Mouse (Mus musculus): ENCODE measurements around the gene Marc2. TPM values are rescaled to one million over a fixed set of nuclear protein-coding genes. Genes with fewer than 3 reads are reported as not detected.

Gene Marc2
- polyA plus RNA-seq, 1 experiment, result 73.3 TPM

DNA sequence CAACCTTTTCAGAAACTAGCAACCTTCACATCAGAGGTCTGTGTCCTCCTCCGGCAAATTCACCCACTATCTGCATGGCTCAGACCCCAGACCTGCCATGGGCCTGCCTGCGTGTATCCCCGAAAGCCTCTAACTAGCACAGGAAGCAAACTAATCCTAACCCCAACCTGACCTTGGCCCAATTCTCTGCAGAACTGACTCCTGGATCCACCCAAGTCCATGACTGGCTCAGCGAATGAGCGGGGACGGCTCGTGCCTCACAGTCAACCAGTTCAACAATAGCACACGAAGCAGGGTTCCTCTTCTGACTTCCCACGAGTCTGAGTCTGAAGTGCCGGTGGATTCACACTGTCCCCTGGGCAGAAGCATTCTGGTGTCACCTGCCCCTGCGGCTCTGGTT lies 27.7 kb upstream of the Marc2 start:
- DNase-seq, result no peak
- Histone ChIP-seq H3K4me1 (ENCODE audit: control insufficient read depth, insufficient read depth, low read length) (peaks cover 18% of the 10 kb centered on the region), H3K4me3 (replicated peaks; ENCODE audit: extremely low read depth, low read depth, low read length) (no peak overlapping the region)
- WGBS, result 85% methylated on average over 11 of the region's 11 CpGs
- no peak for TF ChIP-seq POLR2A (IDR thresholded peaks at IDR 0.05; ENCODE audit: borderline replicate concordance, extremely low read depth, low read depth, low read length)
- no peak for TF ChIP-seq CTCF (IDR thresholded peaks at IDR 0.05; ENCODE audit: insufficient read depth, low read length)

DNA sequence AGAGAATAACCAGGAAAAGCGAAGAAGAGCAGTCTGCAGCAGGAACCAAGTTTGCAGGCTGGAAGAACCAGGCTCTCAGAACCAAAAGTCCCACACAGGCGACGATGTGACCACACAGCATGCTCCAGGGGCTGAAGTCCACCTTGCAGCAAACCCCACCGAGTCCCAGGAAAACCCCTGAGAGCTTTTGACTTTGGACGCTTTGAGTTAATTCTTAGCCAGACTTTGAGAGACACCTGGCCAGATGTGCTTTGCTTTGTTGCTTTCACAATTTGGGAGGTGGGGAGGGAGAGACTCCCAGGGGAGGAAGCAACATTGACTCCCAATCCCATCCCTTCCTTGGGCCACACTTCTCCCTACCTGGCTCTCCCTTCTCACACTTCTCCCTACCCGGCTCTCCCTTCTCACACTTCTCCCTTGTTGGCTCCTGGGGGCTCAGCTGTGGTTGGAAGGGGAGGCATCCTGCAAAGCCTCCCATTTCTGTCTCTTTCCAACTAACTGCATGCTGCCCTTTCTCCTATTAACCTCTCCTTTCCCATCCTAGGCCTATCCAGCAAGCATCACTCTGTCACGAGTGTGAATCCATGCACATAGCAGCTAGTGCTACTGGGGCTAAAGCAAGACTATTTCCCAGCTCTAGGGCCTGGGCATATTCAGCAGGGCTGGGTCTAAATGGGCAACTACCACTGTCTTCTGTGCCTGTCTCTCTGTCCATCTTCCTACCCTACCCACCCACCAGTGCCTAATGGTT lies 26.0 kb upstream of the Marc2 start:
- DNase-seq, result no peak
- no peak for TF ChIP-seq POLR2A (IDR thresholded peaks at IDR 0.05; ENCODE audit: borderline replicate concordance, extremely low read depth, low read depth, low read length)
- no peak for TF ChIP-seq CTCF (IDR thresholded peaks at IDR 0.05; ENCODE audit: insufficient read depth, low read length)
- no peak overlapping the region for H3K4me3 ChIP-seq (replicated peaks; ENCODE audit: extremely low read depth, low read depth, low read length)
- 71% methylated on average over 7 of the region's 7 CpGs for WGBS
- peaks cover 18% of the 10 kb centered on the region for H3K4me1 ChIP-seq (ENCODE audit: control insufficient read depth, insufficient read depth, low read length)

DNA sequence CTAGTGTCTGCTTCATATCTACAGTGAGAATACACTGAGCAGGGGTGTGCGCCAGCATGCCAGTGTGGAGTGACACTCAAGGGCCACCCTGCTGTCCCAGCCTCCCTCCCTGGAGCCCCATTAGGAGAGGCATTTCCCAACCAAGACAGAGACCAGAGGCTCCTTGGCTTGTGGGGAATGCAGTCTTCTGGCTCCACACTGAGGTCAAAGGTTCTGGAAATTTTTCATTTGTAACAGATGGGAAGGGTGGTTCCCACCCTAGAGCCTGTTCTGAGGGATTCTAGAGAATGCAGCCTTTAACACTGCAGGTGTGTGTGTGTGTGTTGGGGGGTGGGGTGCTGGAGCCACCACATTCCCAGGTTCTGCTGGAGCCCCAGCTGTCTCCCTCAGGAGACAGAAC lies 25.3 kb upstream of the Marc2 start:
- DNase-seq, result no peak
- no peak for TF ChIP-seq CTCF (IDR thresholded peaks at IDR 0.05; ENCODE audit: insufficient read depth, low read length)
- no peak overlapping the region for H3K4me3 ChIP-seq (replicated peaks; ENCODE audit: extremely low read depth, low read depth, low read length)
- H3K4me1 ChIP-seq (ENCODE audit: control insufficient read depth, insufficient read depth, low read length), result peaks cover 18% of the 10 kb centered on the region
- 69% methylated on average over 1 of the region's 1 CpGs for WGBS

DNA sequence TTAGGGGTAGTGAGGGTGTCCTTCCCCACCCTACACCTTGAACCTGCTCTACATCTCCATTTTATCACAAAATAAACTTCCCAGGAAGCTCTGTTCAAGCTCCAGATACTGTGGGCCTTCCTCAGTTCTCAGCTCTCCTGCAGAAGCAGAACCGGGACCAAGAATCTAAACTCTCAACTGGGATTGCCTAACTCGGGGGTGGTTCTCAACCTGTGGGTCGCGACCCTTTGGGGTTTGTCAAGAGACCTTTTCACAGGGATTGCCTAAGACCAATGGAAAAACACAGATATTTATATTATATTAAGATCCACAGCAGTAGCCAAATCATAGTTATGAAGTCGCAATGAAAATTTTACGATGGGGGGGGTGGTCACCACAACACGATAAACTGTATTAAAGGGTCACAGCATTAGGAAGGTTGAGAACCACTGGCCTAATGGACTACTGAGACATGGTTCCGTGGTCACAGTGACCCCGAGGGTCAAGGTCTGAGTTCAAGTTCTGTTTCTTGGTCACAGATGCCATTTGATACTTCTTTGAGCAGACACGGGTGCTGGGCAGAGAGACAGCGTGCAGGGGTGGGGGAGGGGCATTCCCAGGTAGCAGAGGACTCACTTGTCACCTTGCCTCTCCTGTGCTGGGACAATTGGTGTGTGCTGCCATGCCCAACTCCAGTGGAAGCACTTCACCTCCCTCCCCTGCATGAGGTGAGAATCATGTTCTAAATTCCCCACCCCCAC lies 24.6 kb upstream of the Marc2 start:
- peak; percentile 13 for DNase-seq
- no peak overlapping the region for H3K4me3 ChIP-seq (replicated peaks; ENCODE audit: extremely low read depth, low read depth, low read length)
- TF ChIP-seq CTCF (IDR thresholded peaks at IDR 0.05; ENCODE audit: insufficient read depth, low read length), result no peak
- TF ChIP-seq POLR2A (IDR thresholded peaks at IDR 0.05; ENCODE audit: borderline replicate concordance, extremely low read depth, low read depth, low read length), result no peak
- WGBS, result 64% methylated on average over 11 of the region's 11 CpGs
- peaks cover 18% of the 10 kb centered on the region for H3K4me1 ChIP-seq (ENCODE audit: control insufficient read depth, insufficient read depth, low read length)

DNA sequence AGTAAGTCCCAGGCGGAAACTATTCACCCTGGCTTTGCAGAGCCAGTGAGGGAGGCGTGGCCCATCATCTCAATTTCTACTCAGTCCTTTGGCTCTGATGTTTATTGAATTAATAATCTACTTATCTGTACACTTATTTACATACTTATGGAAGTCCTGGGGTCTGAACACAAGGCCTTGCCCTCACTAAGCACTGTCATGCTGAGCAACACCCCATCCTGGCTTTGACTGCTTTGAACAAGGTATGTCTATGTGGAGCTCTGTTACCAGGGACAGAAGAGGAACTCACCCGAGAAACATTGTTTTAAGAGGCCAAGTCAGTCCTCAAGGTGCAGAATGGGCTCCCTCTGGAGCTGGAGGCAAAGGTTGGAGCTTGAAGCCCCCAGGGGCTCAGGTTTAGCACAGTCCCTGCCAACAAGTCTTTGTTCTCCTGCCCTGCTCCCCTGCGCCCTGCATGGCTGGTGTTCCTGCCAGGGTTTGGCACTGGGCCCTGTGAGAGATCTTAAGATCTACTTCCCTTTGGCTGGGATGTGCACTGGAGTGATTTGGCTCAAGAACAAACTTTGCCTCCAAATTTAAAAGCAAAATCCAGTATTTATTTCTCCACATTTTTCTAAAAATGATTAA lies 23.8 kb upstream of the Marc2 start:
- H3K4me1 ChIP-seq (ENCODE audit: control insufficient read depth, insufficient read depth, low read length), result peaks cover 19% of the 10 kb centered on the region
- TF ChIP-seq POLR2A (IDR thresholded peaks at IDR 0.05; ENCODE audit: borderline replicate concordance, extremely low read depth, low read depth, low read length) (no peak), CTCF (IDR thresholded peaks at IDR 0.05; ENCODE audit: insufficient read depth, low read length) (no peak)
- H3K4me3 ChIP-seq (replicated peaks; ENCODE audit: extremely low read depth, low read depth, low read length), result no peak overlapping the region
- 20% methylated on average over 4 of the region's 4 CpGs for WGBS
- DNase-seq, result peak; percentile 71

DNA sequence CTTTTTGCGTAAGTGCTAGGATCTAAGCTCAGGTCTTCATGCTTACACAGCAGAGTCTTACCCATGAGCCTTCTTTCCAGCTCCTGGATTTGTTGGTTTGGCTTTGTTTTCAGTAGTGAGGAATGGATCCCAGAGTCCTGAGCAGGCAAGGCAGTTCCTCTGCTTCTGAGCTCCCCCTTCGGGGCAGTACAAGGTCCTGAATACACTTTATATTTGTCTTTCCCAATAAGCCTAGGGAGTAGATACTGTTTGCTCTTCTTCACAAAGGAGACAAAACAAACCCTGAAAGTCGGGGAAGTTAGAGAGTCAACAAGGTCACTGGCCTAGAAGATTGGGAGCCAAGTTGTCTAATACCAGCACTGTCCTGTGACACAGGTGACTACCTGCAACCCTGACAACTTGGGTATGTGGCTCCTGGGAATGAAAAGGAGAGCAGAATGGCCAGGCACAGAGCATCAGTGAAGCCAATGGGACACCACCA lies 21.4 kb upstream of the Marc2 start:
- H3K4me3 ChIP-seq (replicated peaks; ENCODE audit: extremely low read depth, low read depth, low read length), result no peak overlapping the region
- peaks cover 23% of the 10 kb centered on the region for H3K4me1 ChIP-seq (ENCODE audit: control insufficient read depth, insufficient read depth, low read length)
- TF ChIP-seq POLR2A (IDR thresholded peaks at IDR 0.05; ENCODE audit: borderline replicate concordance, extremely low read depth, low read depth, low read length) (no peak), CTCF (IDR thresholded peaks at IDR 0.05; ENCODE audit: insufficient read depth, low read length) (no peak)
- no peak for DNase-seq
- WGBS, result 66% methylated on average over 3 of the region's 3 CpGs

DNA sequence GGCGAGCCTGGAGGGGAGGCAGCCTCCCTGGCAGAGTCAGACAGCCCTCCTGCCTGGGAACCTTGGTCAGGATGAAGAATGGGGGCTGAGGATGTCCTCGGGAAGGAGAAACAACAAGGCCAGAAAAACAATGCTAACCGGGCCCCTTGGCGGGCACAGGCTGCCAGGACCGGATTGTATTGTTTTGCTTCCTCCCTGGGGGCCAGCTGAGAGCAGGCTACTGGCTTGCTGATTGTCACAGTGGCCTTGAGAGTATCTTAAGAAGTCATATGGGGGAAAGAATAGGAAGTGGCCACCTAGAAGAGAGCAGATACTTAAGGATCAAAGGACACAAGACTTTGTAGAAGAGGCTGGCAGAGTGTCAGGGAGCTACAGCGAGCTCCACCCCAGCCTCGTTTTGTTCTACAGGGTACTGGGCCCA lies 18.1 kb upstream of the Marc2 start:
- TF ChIP-seq CTCF (IDR thresholded peaks at IDR 0.05; ENCODE audit: insufficient read depth, low read length), result no peak
- peak; percentile 20 for DNase-seq
- Histone ChIP-seq H3K4me3 (replicated peaks; ENCODE audit: extremely low read depth, low read depth, low read length) (no peak overlapping the region), H3K4me1 (ENCODE audit: control insufficient read depth, insufficient read depth, low read length) (peaks cover 5% of the 10 kb centered on the region)
- 35% methylated on average over 7 of the region's 7 CpGs for WGBS

DNA sequence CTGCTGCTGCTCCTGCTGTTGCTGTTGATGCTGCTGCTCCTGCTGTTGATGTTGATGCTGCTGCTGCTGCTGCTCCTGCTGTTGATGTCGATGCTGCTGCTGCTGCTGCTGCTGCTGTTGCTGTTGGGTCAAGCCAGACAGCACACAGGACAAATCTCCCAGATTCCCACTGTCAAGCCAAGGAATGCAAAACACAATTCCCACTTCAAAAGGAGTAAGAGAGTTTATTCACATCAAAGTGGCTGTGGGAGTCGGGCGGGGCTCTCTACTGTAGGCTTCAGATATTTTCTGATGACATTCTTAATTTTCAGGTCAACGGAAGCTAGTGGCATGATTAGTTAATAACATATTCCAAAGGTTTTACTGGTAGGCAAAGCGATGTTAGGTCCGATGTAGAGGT lies 16.4 kb upstream of the Marc2 start:
- Histone ChIP-seq H3K4me3 (replicated peaks; ENCODE audit: extremely low read depth, low read depth, low read length) (no peak overlapping the region), H3K4me1 (ENCODE audit: control insufficient read depth, insufficient read depth, low read length) (peaks cover 5% of the 10 kb centered on the region)
- no peak for DNase-seq
- TF ChIP-seq CTCF (IDR thresholded peaks at IDR 0.05; ENCODE audit: insufficient read depth, low read length) (no peak), POLR2A (IDR thresholded peaks at IDR 0.05; ENCODE audit: borderline replicate concordance, extremely low read depth, low read depth, low read length) (no peak)
- WGBS, result 77% methylated on average over 6 of the region's 6 CpGs

DNA sequence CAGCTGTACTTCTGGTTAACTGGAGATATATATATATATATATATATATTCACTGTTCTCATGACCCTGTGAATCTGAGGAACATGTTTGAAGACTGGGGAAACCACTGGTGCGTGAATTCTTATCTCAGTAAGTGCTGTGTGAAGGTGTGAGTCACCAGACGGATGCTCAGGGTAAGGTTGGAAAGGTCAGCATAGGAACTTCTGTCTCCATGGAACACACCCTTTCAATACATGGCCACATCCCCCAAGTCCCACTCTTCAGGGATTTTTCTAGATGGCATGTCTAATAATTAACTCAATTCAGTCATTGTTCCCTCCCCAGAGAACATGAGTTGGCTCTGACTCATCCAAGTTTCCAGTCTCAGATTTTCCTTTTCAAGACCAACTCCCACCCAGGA lies 15.3 kb upstream of the Marc2 start:
- TF ChIP-seq CTCF (IDR thresholded peaks at IDR 0.05; ENCODE audit: insufficient read depth, low read length) (no peak), POLR2A (IDR thresholded peaks at IDR 0.05; ENCODE audit: borderline replicate concordance, extremely low read depth, low read depth, low read length) (no peak)
- H3K4me3 ChIP-seq (replicated peaks; ENCODE audit: extremely low read depth, low read depth, low read length), result no peak overlapping the region
- DNase-seq, result no peak
- WGBS, result 55% methylated on average over 2 of the region's 2 CpGs
- peaks cover 5% of the 10 kb centered on the region for H3K4me1 ChIP-seq (ENCODE audit: control insufficient read depth, insufficient read depth, low read length)
